Mouse (Mus musculus): Measurements from ENCODE around the gene Gas1.

DNA sequence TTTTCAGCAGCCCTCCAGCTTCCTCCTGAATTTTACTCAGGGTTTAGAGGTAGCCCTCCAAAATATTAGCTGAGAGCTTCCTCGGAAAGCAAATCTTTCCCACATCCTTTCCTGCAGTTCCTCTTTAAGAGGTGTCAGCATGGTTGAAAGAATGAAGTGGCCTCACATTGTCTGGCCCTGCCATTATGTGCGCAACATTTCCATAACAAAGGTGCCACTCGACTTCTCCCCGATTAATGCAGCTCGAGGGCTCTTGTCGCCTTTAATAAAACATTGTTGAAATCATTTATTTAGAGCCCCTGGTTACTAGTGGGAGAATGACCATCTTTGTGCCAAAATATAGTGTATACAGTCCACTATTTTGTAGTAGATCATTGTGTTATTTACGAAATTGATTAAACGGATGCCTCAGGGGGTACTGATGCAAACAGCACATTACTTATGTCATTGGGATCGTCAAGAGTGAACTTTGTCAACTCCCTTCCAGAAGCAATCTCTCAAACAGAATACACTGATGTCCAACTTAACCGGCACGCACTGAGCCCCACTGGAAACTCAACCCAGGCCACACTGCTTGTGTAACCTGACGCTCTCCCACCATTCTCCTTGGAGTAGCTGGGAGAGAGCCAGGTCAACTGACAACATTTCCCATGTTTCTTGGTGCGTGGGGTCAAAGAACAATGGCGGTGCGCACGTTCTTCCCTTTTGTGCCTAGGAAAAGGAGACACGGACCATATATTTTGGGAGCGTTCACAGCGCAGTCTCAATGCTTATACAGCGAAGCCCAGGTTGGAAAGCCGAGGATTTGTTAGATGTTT, 6.1 kb downstream of the Gas1 start:
- no peak for TF ChIP-seq CTCF (conservative IDR thresholded peaks at IDR 0.05; ENCODE audit: low read length)
- TF ChIP-seq NANOG (IDR thresholded peaks at IDR 0.05; ENCODE audit: borderline replicate concordance, low read length): peak; percentile 50; the same call in 1 of the 2 replicates
- peak; percentile 54; the same call in 1 of the 2 replicates for TF ChIP-seq POU5F1 (IDR thresholded peaks at IDR 0.05; ENCODE audit: borderline replicate concordance, low read length)

All from E14TG2a.4 (cell line).